10 mouse cellular contexts compared by ENCODE assay signal in genomic region chr2:158109516-158109915, GRCm38 (mm10). TPM values are rescaled to one million over a fixed set of nuclear protein-coding genes. Genes with fewer than 3 reads are reported as not detected.
DNase-seq lines count a peak whose midpoint lies in the region; ATAC-seq and TF ChIP-seq lines count a peak whose summit lies in the region.
"Had no signal": no experiment of that assay in that cellular context is flagged by ENCODE, and none has a peak within 500 bp of the region (broad histone marks: within the 10 kb centered on the region; RNA-seq: fewer than 3 reads in every experiment).

No protein-coding gene starts in this region.

- no peaks in the 10 kb centered on the region for H3K36me3 ChIP-seq in heart, adult 2 months (ENCODE audit: control insufficient read depth, insufficient read depth, low read length)
- H3K36me3 ChIP-seq in heart, postnatal 0 days (replicated peaks; ENCODE audit: control insufficient read depth, insufficient read depth, low read length), result no peaks in the 10 kb centered on the region
- no peaks in the 10 kb centered on the region for H3K36me3 ChIP-seq in liver, embryonic 13.5 days
- H3K36me3 ChIP-seq: hindbrain, embryonic 15.5 days had no signal

- TF ChIP-seq EP300 in heart, adult 2 months (IDR thresholded peaks at IDR 0.05; ENCODE audit: insufficient read depth, low read depth, low read length), result peak; percentile 50; the same call in 1 of the 2 replicates
- 0 out of 2 replicates have a peak, but pooled peaks have one; percentile 39 for TF ChIP-seq EP300 in heart, postnatal 0 days (IDR thresholded peaks at IDR 0.05; ENCODE audit: low read depth)

- H3K27ac ChIP-seq in heart, adult 2 months, result peak overlapping the region; percentile 62
- peak overlapping the region; percentile 71 for H3K27ac ChIP-seq in heart, postnatal 0 days (ENCODE audit: low read depth)
- peak overlapping the region; percentile 19; the same call in 1 of the 2 replicates for H3K27ac ChIP-seq in liver, embryonic 13.5 days
- H3K27ac ChIP-seq: hindbrain, embryonic 15.5 days had no signal

- H3K4me2 ChIP-seq in heart, postnatal 0 days (ENCODE audit: low read depth, low read length), result no peak overlapping the region
- no peak overlapping the region for H3K4me2 ChIP-seq in liver, embryonic 13.5 days
- H3K4me2 ChIP-seq: hindbrain, embryonic 15.5 days had no signal

- DNase-seq in heart, adult 2 months, result peak; percentile 41 to 49
- DNase-seq in heart, postnatal 25 days (ENCODE audit: low spot score), result no peak
- no peak for DNase-seq in heart, postnatal 0 days (ENCODE audit: low spot score)
- DNase-seq in liver, embryonic 13.5 days, result no peak
- no peak for DNase-seq in cerebellum, postnatal 14 days
- DNase-seq in frontal cortex, postnatal 10 days (ENCODE audit: low spot score in 2 of 2), result no peak
- no peak for DNase-seq in cerebellum, postnatal 10 days
- DNase-seq: embryo, embryonic 11 days had no signal

- no peaks in the 10 kb centered on the region for H3K27me3 ChIP-seq in heart, adult 2 months (ENCODE audit: control insufficient read depth, insufficient read depth, low read length)
- no peaks in the 10 kb centered on the region for H3K27me3 ChIP-seq in heart, postnatal 0 days (ENCODE audit: control insufficient read depth, insufficient read depth, low read length)
- H3K27me3 ChIP-seq in liver, embryonic 13.5 days, result no peaks in the 10 kb centered on the region
- H3K27me3 ChIP-seq: hindbrain, embryonic 15.5 days had no signal

- no peaks in the 10 kb centered on the region for H3K79me2 ChIP-seq in heart, adult 2 months (replicated peaks; ENCODE audit: control insufficient read depth, insufficient read depth, low read length)

- ATAC-seq in CD4-positive, CD25-positive, alpha-beta regulatory T cell, adult 4 months, result peak; percentile 20
- ATAC-seq in heart, postnatal 0 days (ENCODE audit: insufficient read depth, low read depth), result peak; percentile 6; the same call in 1 of the 2 replicates
- no peak for ATAC-seq in liver, embryonic 13.5 days (ENCODE audit: low read depth)

- H3K9ac ChIP-seq in heart, adult 2 months (ENCODE audit: low read depth, low read length), result no peak overlapping the region; the same call in 1 of the 2 replicates
- no peak overlapping the region for H3K9ac ChIP-seq in heart, postnatal 0 days (replicated peaks; ENCODE audit: low read depth, low read length)
- peak overlapping the region; percentile 37; the same call in 1 of the 2 replicates for H3K9ac ChIP-seq in liver, embryonic 13.5 days
- H3K9ac ChIP-seq: hindbrain, embryonic 15.5 days had no signal

- WGBS in heart, adult 2 months, result 37% methylated on average over 8 of the region's 8 CpGs
- 44% methylated on average over 8 of the region's 8 CpGs for WGBS in heart, postnatal 0 days
- WGBS in liver, embryonic 13.5 days (ENCODE audit: insufficient replicate concordance), result 33% methylated on average over 8 of the region's 8 CpGs

- intact Hi-C loops in heart, adult 2 months (cut with DNase I), result loop anchor here (5.0 kb wide), 1 partner anchor 42 kb away; no protein-coding TSS in a partner anchor
- intact Hi-C loops in heart, postnatal 25 days (cut with DNase I), result no loop called here

- no peaks in the 10 kb centered on the region for H3K9me3 ChIP-seq in heart, postnatal 0 days (replicated peaks; ENCODE audit: control insufficient read depth, low read length)
- H3K9me3 ChIP-seq in liver, embryonic 13.5 days (replicated peaks), result no peaks in the 10 kb centered on the region
- H3K9me3 ChIP-seq: hindbrain, embryonic 15.5 days had no signal

- H3K4me3 ChIP-seq in heart, adult 2 months, result no peak overlapping the region
- H3K4me3 ChIP-seq in heart, postnatal 0 days (ENCODE audit: low read depth, low read length), result no peak overlapping the region
- no peak overlapping the region for H3K4me3 ChIP-seq in liver, embryonic 13.5 days (replicated peaks)
- H3K4me3 ChIP-seq: hindbrain, embryonic 15.5 days had no signal

- TF ChIP-seq CTCF in heart, adult 2 months (IDR thresholded peaks at IDR 0.05), result no peak
- no peak for TF ChIP-seq CTCF in heart, postnatal 0 days (IDR thresholded peaks at IDR 0.05; ENCODE audit: low read depth)

- H3K4me1 ChIP-seq in heart, adult 2 months (ENCODE audit: control insufficient read depth, insufficient read depth, low read length), result peaks cover 15% of the 10 kb centered on the region
- H3K4me1 ChIP-seq in heart, postnatal 0 days (ENCODE audit: control insufficient read depth, insufficient read depth), result peaks cover 28% of the 10 kb centered on the region
- H3K4me1 ChIP-seq in liver, embryonic 13.5 days (replicated peaks), result peaks cover 60% of the 10 kb centered on the region

- no peak for TF ChIP-seq POLR2A in heart, adult 2 months (IDR thresholded peaks at IDR 0.05; ENCODE audit: insufficient read depth, low read depth, low read length)

RNA-seq across cellular contexts. Expression of gene Tgm2, which starts 36.7 kb away (rescaled TPM):
- total RNA-seq in heart, adult 2 months (2021), result 100 to 1,000 TPM; 270 to 286 TPM
- 155 and 205 TPM in 2 replicates for polyA plus RNA-seq in heart, adult 2 months (2012; rRNA removed)
- total RNA-seq in heart, postnatal 25 days (2021), result 100 to 1,000 TPM; 238 to 253 TPM
- 1 to 10 TPM; 3.1 to 4.4 TPM for polyA plus RNA-seq in CD4-positive, CD25-positive, alpha-beta regulatory T cell, adult 4 months (2017; shearing (Covaris generic))
- 445 and 622 TPM in 2 replicates for total RNA-seq in heart, postnatal 0 days (2014; rRNA removed; ENCODE audit: low replicate concordance)
- polyA plus RNA-seq in heart, postnatal 0 days (2015; fragmentation: Nextera tagmentation; extraction: Ambion mirVana), result 136 and 155 TPM in 2 replicates
- 63.8 and 68.2 TPM in 2 replicates for polyA plus RNA-seq in liver, embryonic 13.5 days (2015; fragmentation: Nextera tagmentation; extraction: Ambion mirVana)

Comparison
In these comparisons a context has a peak if more than half of its experiments do, and no peak if none do; other contexts are left out.
1. DNase-seq: peak in heart, adult 2 months (2 of 2); none in heart, postnatal 25 days (single experiment), heart, postnatal 0 days (single experiment), liver, embryonic 13.5 days (single experiment), cerebellum, postnatal 14 days (0 of 2), frontal cortex, postnatal 10 days (0 of 2) and cerebellum, postnatal 10 days (0 of 2).
2. H3K27ac ChIP-seq: peak in every context shown above with its lines; median percentile 71 in heart, postnatal 0 days; 62 in heart, adult 2 months; 19 in liver, embryonic 13.5 days.
3. RNA of gene Tgm2, which starts 36.7 kb away (polyA plus RNA-seq): 136 to 155 TPM in heart, postnatal 0 days, 155 to 205 TPM in heart, adult 2 months and 63.8 to 68.2 TPM in liver, embryonic 13.5 days; 3.1 to 4.4 TPM in CD4-positive, CD25-positive, alpha-beta regulatory T cell, adult 4 months; every median in the first group is over 10 times any median in the second.